Comparison of ENCODE assay signal across 22 mouse cellular contexts in the genomic region with DNA sequence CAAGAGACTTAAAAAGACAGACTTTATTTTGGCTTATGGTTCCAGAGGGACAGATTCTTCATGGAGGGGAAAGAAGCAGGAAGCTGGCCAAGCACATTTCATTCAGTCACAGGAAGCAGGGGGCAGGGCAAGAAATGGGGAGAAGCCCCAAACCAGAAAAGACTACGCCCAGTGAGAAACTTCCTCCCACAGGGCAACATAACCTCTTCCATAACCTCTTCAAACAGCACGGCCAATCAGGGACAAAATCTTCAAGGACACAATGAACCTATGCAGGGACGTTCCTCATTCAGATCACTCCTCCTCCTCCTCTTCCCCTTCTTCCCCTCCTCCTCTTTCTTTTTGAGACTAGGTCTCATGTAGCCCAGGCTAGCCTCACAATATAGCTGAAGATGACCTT. TPM values are rescaled to one million over a fixed set of nuclear protein-coding genes. Genes with fewer than 3 reads are reported as not detected.
DNase-seq lines count a peak whose midpoint lies in the region; ATAC-seq lines count a peak whose summit lies in the region.
"Had no signal": no experiment of that assay in that cellular context is flagged by ENCODE, and none has a peak within 500 bp of the region (broad histone marks: within the 10 kb centered on the region; RNA-seq: fewer than 3 reads in every experiment).

No protein-coding gene starts in this region.

- DNase-seq in right cerebral cortex, adult 18-20 months: no peak
- no peak for DNase-seq in spleen, postnatal 14 days (ENCODE audit: low spot score in 2 of 2)
- DNase-seq: adrenal gland, adult 2 months; adrenal gland, adult 8-10 months; adrenal gland, postnatal 10 days; adrenal gland, postnatal 14 days; adrenal gland, postnatal 25 days; adrenal gland, postnatal 36 days; B cell, adult 2 months; cerebellum, adult 11 months; cerebellum, adult 11-12 months; cerebellum, adult 18-20 months had no signal

- H3K27me3 ChIP-seq in liver, embryonic 12.5 days (replicated peaks): no peaks in the 10 kb centered on the region
- H3K27me3 ChIP-seq: CH12.LX, Patski had no signal

- no peaks in the 10 kb centered on the region for H3K36me3 ChIP-seq in liver, embryonic 12.5 days
- H3K36me3 ChIP-seq: G1E had no signal

- H3K4me2 ChIP-seq in liver, embryonic 12.5 days: no peak overlapping the region

- peaks cover 8% of the 10 kb centered on the region for H3K4me1 ChIP-seq in liver, embryonic 12.5 days

- ATAC-seq in granulocyte monocyte progenitor cell, adult 5-6 weeks (replicated peaks; ENCODE audit: poor library complexity, severe bottlenecking): peak; percentile 39; the same call in 1 of the 2 replicates
- peak; percentile 67 for ATAC-seq in megakaryocyte, adult 5-6 weeks (ENCODE audit: poor library complexity, severe bottlenecking)
- peak; percentile 74; the same call in 1 of the 2 replicates for ATAC-seq in monocyte, adult 5-6 weeks (replicated peaks; ENCODE audit: insufficient number of reproducible peaks, low FRiP score, low TSS enrichment, poor library complexity, severe bottlenecking)
- no peak for ATAC-seq in liver, embryonic 12.5 days
- ATAC-seq: activated CD4-positive, CD25-positive, alpha-beta regulatory T cell, adult 4 months; CD4-positive, CD25-positive, alpha-beta regulatory T cell, adult 4 months; Patski had no signal

- H3K9me3 ChIP-seq in liver, embryonic 12.5 days (replicated peaks): no peaks in the 10 kb centered on the region

- H3K9ac ChIP-seq in liver, embryonic 12.5 days: no peak overlapping the region

- H3K4me3 ChIP-seq in liver, embryonic 12.5 days: no peak overlapping the region

- 27% methylated on average over 3 of the region's 3 CpGs for WGBS in liver, embryonic 12.5 days (ENCODE audit: insufficient replicate concordance)

- no peak overlapping the region for H3K27ac ChIP-seq in liver, embryonic 12.5 days

RNA-seq across cellular contexts. Expression of gene Sipa1l2, which starts 37.3 kb away (rescaled TPM):
- total RNA-seq in granulocyte monocyte progenitor cell, adult 5-6 weeks (2014; fragmentation: Nextera tagmentation): 1.0 and 1.4 TPM in 2 replicates
- total RNA-seq in granulocyte monocyte progenitor cell, adult 5-6 weeks (2017): 1.9 and 2.4 TPM in 2 replicates
- 5.2 and 7.4 TPM in 2 replicates for total RNA-seq in megakaryocyte, adult 5-6 weeks (2015)
- 10.9 and 11.6 TPM in 2 replicates for total RNA-seq in megakaryocyte, adult 5-6 weeks (2017)
- 14.4 to 15.8 TPM (median 15.8 TPM) in 3 replicates for total RNA-seq in monocyte, adult 5-6 weeks (2017)
- 1.9 and 2.3 TPM in 2 replicates for polyA plus RNA-seq in liver, embryonic 12.5 days (2016; fragmentation: Nextera tagmentation; extraction: Ambion mirVana)
- total RNA-seq: MEL had no signal
- polyA plus RNA-seq: G1E had no signal
